Mouse (Mus musculus) hematopoietic stem cell, adult 5-6 weeks (primary cell): ENCODE measurements around the gene Iyd. TPM values are rescaled to one million over a fixed set of nuclear protein-coding genes. Genes with fewer than 3 reads are reported as not detected.
"Not testable (repeated sequence)": the region's sequence is repeated elsewhere in the genome, so short reads cannot be mapped to it uniquely, and the experiment has no call there.

Experiments used
- ATAC-seq, 2 experiments: fragments of 125-278 bp in 1 of 2; replicated peaks in 1 of 2; 2 replicates each; pipeline ENCODE4 v1.8.0; 2016 to 2017; ENCODE audit warnings: inconsistent platforms in 2 of 2, mild to moderate bottlenecking in 2 of 2, moderate number of reproducible peaks in 2 of 2, low read depth in 1 of 2, moderate TSS enrichment in 1 of 2; ENCODE audit not compliant: low FRiP score in 2 of 2, poor library complexity in 2 of 2, severe bottlenecking in 2 of 2, insufficient read depth in 1 of 2, low TSS enrichment in 1 of 2
- total RNA-seq: library from RNA; stranded (forward); fragments of 172-1452, 232-1000 nt; gene quantifications from 2 replicates; pipeline ENCODE4 v1.2.3, GENCODE M21; 2017

The Iyd gene
- total RNA-seq: not detected in 2 replicates

- ATAC-seq: no peak
Observed at GRCm38 (mm10) chr10:3540003-3540827, at the start of gene Iyd. Gene Iyd (plus strand): TSS chr10:3540240.

DNA sequence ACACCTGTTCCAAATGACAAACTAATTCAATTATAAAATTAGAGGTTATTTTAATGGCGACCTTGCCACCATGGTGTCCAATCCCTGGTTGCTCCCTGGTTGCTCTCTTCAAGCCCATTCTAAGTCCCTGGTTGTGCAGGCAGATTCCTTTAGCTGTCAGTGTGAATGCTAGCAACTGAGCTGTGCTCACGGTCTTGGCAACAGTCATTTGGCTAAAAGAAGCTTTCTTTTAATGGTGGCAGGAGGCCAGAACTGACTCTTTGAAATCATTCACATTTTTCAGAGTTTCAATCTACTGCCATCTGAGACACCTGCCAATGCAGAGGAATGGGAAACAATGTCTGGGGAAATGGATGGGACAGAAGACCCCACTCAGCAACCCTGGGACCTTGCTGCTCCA lies 43.2 kb upstream of the Iyd start:
- ATAC-seq: no peak

DNA sequence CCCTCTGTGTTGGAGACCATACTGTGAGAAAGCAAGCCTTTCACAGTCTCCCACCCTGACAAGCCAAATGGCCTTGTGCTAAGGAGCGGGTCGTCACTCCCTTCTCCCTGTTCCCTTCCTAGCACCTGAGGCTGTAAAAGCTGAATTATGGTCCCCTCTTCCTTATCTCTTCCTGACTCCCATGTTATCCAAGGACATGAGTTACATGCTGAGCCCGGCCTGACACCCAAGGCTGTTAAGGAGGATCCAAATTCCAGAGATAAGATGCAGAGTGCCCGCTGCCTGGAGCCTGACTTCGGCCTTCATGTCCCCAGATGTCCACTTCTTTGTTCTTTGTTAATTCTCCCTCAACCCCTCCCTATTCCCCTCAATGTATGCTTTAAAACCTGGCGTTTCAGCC lies 39.2 kb upstream of the Iyd start:
- ATAC-seq: not testable (repeated sequence)

DNA sequence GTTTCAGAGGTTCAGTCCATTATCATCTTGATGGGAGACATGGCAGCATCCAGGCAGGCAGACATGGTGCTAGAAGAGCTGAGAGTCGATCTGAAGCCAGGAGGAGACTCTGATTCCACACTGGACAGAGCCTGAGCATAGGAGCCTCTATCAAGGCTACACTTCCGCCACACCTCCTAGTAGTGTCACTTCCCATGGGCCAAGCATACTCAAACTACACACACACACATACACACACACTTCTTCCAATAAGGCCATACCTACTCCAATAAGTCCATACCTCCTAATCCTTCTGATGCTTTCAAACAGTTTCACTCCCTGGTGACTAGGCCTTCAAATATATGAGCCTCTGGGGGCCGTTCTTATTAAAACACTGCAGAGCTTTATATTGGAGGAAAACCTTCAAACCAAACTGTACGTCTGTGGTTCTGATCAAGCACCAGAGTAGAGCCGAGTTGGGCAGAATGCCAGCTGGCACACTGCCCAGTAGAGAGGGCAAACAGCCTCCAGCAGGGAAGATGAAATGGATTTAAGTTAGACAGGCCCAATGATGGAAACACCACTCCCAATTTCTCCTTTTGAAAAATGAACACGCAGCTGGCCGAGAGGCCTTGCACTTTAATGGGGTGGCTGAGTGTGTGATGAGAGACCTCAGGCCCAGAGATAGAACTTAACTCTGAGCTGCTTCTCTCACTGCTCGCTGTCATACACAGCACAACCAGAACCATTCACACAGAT lies 32.4 kb upstream of the Iyd start:
- ATAC-seq: peak; percentile 36 to 42; a peak in 1 of 4 replicates

GRCm38 (mm10) chr10:3508222-3508588 lies 31.8 kb upstream of the Iyd start:
- ATAC-seq: no peak

DNA sequence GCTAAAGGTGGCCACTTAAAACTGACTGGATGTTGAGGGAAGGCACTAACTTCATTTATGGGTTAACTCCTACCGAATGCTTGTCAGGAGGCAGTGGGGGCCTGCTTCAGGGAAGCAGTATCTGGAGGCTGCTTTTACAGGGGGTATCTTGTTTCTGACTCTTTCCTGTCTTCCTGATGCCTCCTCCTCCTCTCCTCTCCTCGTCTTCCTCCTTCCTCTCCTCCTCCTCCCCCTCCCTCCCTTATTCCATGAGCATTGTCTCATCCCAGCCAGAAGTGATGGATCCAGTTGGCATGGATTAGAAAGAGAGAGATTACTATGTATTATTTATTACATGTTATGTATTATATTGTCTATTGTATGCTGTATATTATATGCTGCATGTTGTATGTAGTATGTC lies 31.3 kb upstream of the Iyd start:
- ATAC-seq: no peak

DNA sequence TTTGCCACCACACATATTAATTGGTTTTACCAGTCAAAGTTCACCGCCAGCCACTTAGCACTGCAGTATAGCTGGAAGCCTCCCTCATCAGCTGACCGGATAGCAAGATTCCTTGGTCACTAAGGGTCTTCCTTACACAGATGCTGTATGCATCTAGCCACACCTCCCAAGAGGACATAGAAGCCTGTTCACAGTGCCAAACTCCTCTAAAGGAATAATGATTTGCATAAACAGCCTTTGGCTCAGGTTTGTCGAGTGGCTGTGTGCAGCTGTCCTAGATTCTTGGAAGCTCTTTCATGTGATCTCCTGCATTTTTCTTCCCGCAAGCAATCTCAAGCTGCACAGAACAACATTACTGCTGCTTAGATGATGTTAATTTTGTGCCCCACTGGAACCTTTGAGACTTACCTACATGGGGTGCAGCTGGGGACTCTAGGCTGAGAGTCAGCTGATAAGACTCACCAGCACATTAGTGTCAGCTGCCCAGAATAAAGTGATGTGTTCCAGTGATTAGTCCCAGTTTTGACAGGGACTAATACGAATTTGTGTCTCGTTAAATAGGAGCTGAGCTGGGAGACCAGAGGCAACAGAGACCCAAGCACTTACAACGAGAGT lies 30.3 kb upstream of the Iyd start:
- no peak for ATAC-seq

DNA sequence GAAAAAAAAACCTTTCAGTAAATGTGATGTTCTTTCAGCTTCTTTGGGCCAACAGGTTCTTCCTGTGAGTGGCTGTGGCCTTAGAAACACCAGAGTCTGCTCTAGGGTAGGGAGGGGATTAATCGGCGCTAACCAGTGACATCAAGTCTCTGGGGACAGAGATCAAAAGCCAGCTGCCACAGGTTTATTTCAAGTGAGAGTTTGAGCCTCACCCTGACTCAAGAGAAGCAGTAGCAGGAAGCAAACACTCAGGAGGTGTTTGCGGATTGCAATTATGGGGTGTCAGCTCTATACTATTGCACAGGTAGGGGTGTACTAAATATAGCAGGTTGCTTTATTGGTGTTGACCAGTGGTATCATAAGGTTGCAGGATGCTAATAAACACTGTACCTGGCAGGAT lies 29.6 kb upstream of the Iyd start:
- ATAC-seq: no peak

DNA sequence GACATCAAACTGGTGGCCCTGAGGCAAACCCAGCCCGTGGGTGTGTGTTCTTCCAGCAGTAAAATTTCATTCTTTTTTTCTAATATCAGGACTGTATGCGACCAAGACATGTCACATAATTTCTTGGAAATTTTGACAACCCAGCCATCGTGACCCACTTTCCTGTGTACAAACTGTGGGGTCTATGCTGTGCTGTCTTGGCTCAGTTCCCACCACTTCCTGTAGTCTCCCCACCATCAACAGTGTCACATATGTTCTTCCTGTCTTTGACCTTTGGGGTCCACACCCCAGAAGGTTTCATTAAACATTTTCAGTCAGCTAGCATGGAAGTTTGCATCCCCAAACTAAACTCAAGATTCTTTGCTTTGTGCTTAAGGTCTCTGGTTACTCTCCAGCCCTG lies 28.6 kb upstream of the Iyd start:
- ATAC-seq: no peak

DNA sequence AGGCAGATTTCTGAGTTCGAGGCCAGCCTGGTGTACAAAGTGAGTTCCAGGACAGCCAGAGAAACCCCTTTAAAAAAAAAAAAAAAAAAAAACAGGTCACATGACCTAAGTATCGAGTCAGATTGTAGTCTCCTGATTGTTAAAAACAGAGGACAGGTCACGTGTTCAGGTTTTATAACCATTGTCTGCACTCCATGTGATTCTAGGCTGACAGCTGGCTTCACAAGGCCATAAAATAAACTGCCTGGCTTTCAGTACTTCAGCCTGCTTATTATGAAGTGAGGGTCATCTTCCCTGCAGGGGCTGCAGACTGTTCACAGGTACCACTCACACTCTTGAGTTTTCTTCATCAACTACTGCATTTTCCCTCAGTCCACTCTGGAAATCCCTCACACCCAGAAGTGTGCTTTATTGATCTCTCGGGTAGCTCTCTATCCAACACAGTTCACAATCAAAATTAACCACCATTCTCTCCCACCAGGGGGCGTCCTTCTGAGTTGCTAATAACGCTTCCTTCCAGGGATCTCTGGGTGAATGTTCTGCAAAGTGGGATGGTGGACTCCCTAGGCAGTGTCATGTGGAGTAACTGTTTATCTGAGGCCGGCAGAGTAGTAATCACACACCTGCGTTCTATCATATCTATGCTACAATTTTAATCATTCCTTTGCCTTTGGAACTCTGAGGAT lies 27.3 kb upstream of the Iyd start:
- no peak for ATAC-seq

- no peak for ATAC-seq
Observed at GRCm38 (mm10) chr10:3513947-3514346, 26.1 kb upstream of the Iyd start.

DNA sequence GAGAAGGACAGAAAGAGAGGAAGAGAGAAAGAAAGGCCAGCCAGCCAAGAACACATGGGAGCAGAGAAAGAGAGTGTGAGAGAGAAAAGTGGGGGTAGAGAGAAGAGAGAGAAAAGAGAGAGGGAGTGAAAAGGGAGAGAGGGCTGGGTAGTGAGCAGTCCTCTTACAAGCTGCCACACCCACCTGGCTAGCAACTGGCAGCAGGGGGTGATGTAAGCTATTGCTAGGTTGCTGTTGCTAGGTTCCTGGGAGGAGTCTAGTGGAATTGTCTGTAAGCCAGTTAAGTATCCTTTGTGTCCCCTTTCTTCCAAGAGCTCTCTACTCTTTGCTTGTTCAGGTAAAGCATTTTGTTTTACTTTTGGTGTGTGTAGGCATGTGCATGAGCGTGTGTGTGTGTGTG lies 25.4 kb upstream of the Iyd start:
- no peak for ATAC-seq

GRCm38 (mm10) chr10:3516442-3516841 lies 23.6 kb upstream of the Iyd start:
- ATAC-seq: peak; percentile 48

GRCm38 (mm10) chr10:3523044-3523793 lies 16.8 kb upstream of the Iyd start:
- no peak for ATAC-seq

DNA sequence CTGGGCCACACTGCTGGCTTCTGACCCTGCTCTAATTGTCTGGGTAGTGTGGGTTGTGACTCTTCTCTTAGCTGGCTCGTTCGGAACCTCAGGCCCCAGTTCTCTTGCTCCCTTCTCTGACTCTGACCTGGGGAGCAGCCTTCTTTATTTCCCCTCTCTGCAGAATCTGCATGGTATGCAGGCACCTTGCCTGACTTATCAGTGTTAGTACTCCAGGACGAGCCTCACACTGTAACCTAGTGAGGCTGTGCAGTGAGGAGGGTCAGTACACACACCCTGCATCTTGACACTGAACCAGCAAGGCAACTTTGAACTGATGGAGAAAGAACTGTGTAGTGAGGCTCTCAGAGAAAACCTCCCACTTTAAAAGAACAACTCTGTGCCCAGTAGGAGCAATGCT lies 15.5 kb upstream of the Iyd start:
- ATAC-seq: no peak

- ATAC-seq: no peak
Observed at GRCm38 (mm10) chr10:3525420-3526019, 14.5 kb upstream of the Iyd start.

GRCm38 (mm10) chr10:3529807-3530206 lies 10.2 kb upstream of the Iyd start:
- ATAC-seq: no peak
